Mouse (Mus musculus) large intestine, adult 2 months (tissue): ENCODE results near the gene Myf6. TPM values are rescaled to one million over a fixed set of nuclear protein-coding genes. Genes with fewer than 3 reads are reported as not detected.

ENCODE experiments used
- DNase-seq: peaks from one replicate; pipeline ENCODE4 v3.0.0-alpha.2; 2012; ENCODE audit warnings: low read depth, low spot score
- WGBS: fragments of 180-500 bp; shearing (Covaris S2); methylation state at CpG from one replicate; pipeline ENCODE4 v1.1.7; 2018; 5-methylcytosine and 5-hydroxymethylcytosine counted together
- polyA plus RNA-seq: library from polyadenylated mRNA; depleted of rRNA; stranded (reverse); fragments of >200 nt; gene quantifications from 2 replicates; pipeline ENCODE4 v1.2.3, GENCODE M21; 2012; rRNA removed

The Myf6 gene
- polyA plus RNA-seq, 1 experiment = not detected

- WGBS = 83% methylated on average over 5 of the region's 5 CpGs
- DNase-seq = no peak
These were observed 44.8 kb downstream of the Myf6 start for GRCm38 (mm10) chr10:107449496-107450330.

Other genes starting within 250 kb of the Myf6 start
- 0.11 and 0.16 TPM in 2 replicates for gene Lin7a, start 223.1 kb downstream of the Myf6 start, polyA plus RNA-seq
- gene Myf5, start 8.6 kb downstream of the Myf6 start, polyA plus RNA-seq = not detected in 2 replicates
- gene Ptprq, start 225.3 kb upstream of the Myf6 start, polyA plus RNA-seq = 0.01 TPM in 1 of 2 replicates, not detected in the other